Mouse (Mus musculus): Measurements from ENCODE around the gene Borcs6.

GRCm38 (mm10) chr11:69062761-69063224 is 3.3 kb downstream of the Borcs6 start:
- TF ChIP-seq POLR2A (IDR thresholded peaks at IDR 0.05; ENCODE audit: low read depth, low read length): no peak
- TF ChIP-seq CTCF (IDR thresholded peaks at IDR 0.05; ENCODE audit: extremely low read depth, insufficient read depth, insufficient read length, insufficient replicate concordance): no peak

Data from spleen, adult 2 months (tissue).